Mouse (Mus musculus) cortical plate, adult 2 months (tissue): ENCODE results near the gene Ccna1.

Source experiments
- CTCF ChIP-seq: fragments of 200-500 bp; IDR thresholded peaks from 2 replicates; pipeline ENCODE4 v1.5.1; 2011; ENCODE audit warnings: mild to moderate bottlenecking, control low read depth, low read length; ENCODE audit not compliant: insufficient read depth; ENCODE audit errors: extremely low read depth
- POLR2A ChIP-seq: fragments of 200-500 bp; IDR thresholded peaks from 2 replicates; pipeline ENCODE4 v1.6.1; 2011; ENCODE audit warnings: mild to moderate bottlenecking, low read length, control low read depth; ENCODE audit not compliant: insufficient read depth; ENCODE audit errors: extremely low read depth

DNA sequence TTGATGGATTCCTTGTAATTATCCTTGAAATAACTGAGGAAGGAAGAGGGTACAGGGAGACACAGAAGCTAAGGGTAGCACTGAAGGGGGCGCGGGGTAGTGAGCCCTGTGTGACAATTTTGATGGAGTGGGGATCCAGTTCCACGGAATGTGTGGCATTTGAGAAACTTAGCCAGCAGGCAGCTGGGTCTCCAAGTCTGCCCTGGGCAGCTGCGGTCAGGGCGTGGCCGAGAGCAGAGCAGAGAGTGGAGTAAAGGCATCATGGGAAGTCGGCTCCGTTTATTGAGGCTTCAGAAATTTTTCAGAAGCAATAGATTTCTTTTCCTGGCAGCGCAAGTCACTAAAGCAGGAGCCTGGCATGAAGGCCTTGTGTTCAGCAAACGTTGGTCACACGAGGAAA lies 43.7 kb upstream of the Ccna1 start:
- TF ChIP-seq CTCF (no peak), POLR2A (no peak)
